Mouse (Mus musculus) kidney, adult 2 months (tissue): ENCODE results near the gene Zbtb6.

Source experiments
- CTCF ChIP-seq: fragments of 200-500 bp; conservative IDR thresholded peaks from 2 replicates; pipeline ENCODE4 v1.5.1; 2011; ENCODE audit warnings: low read depth, mild to moderate bottlenecking, control low read depth, low read length, moderate library complexity, mixed read lengths; ENCODE audit not compliant: insufficient read depth, insufficient read length
- POLR2A ChIP-seq: fragments of 200-500 bp; IDR thresholded peaks from one replicate; pipeline ENCODE4 v1.6.1; 2011; ENCODE audit warnings: low read depth, low read length, control low read depth

DNA sequence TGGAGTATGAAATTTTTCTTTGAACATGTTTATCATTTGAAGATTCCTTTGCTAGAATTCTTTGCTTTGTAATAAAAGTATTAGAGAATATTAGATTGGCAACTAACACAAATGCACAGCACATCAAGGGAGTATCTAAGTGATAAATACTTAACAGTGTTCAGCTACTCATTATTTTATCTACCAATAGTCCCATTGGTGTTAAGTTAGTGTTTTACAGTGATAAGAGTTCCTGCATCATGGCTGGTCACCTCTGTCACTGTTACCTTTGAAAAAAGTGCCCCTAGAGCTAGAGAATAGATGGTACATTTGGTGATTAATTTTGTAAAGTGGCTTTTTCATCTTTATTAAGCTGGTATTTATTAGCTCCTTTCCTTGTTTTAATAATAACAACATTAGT is 43.4 kb upstream of the Zbtb6 start:
- TF ChIP-seq CTCF (no peak), POLR2A (no peak)
